Mouse (Mus musculus) E14TG2a.4 (cell line): ENCODE data around the gene Krt1.

Experiments used
- CTCF ChIP-seq: conservative IDR thresholded peaks from 2 replicates; pipeline ENCODE4 v1.5.1; 2014; ENCODE audit warnings: low read length
- POU5F1 ChIP-seq: IDR thresholded peaks from 2 replicates; pipeline ENCODE4 v1.6.1; 2014; ENCODE audit warnings: low read length, borderline replicate concordance

- TF ChIP-seq POU5F1 (no peak), CTCF (no peak)
Measured at GRCm38 (mm10) chr15:101854294-101854693, 3.7 kb upstream of the Krt1 start.
